Mouse (Mus musculus) spleen, adult 2 months (tissue): ENCODE results near the gene Epc2. TPM values are rescaled to one million over a fixed set of nuclear protein-coding genes. Genes with fewer than 3 reads are reported as not detected.

Experiments used
- DNase-seq, 2 experiments: peaks; one replicate each; pipeline versions ENCODE4 v3.0.0 to v3.0.0-alpha.2; 2012 to 2021; ENCODE audit warnings: low spot score in 2 of 2, low read depth in 1 of 2
- H3K27ac ChIP-seq: fragments of 200-500 bp; 2 replicates; pipeline ENCODE4 v1.5.1; 2012; ENCODE audit warnings: low read length, inconsistent platforms; ENCODE audit not compliant: insufficient read depth
- H3K27me3 ChIP-seq: fragments of 200-500 bp; 2 replicates; pipeline ENCODE4 v1.6.1; 2012; ENCODE audit warnings: mild to moderate bottlenecking, moderate library complexity, low read length, inconsistent platforms; ENCODE audit not compliant: control insufficient read depth, insufficient read depth
- H3K36me3 ChIP-seq: fragments of 200-500 bp; 2 replicates; pipeline ENCODE4 v1.6.1; 2012; ENCODE audit warnings: mild to moderate bottlenecking, low read length, inconsistent platforms; ENCODE audit not compliant: control insufficient read depth, insufficient read depth
- H3K4me1 ChIP-seq: fragments of 200-500 bp; 2 replicates; pipeline ENCODE4 v1.6.1; 2011; ENCODE audit warnings: inconsistent platforms; ENCODE audit not compliant: control insufficient read depth, insufficient read depth, insufficient read length
- H3K4me3 ChIP-seq: fragments of 200-500 bp; 2 replicates; pipeline ENCODE4 v1.5.1; 2011; ENCODE audit warnings: mild to moderate bottlenecking, inconsistent platforms; ENCODE audit not compliant: insufficient read depth, insufficient read length; ENCODE audit errors: extremely low read depth
- CTCF ChIP-seq: fragments of 200-500 bp; IDR thresholded peaks from 2 replicates; pipeline ENCODE4 v1.5.1; 2011; ENCODE audit warnings: mild to moderate bottlenecking, inconsistent platforms; ENCODE audit not compliant: insufficient read depth, insufficient read length, insufficient replicate concordance; ENCODE audit errors: extremely low read depth
- POLR2A ChIP-seq: fragments of 200-500 bp; IDR thresholded peaks from 2 replicates; pipeline ENCODE4 v1.6.1; 2011; ENCODE audit warnings: low read depth, low read length, inconsistent platforms
- WGBS: fragments of 180-500 bp; shearing (Covaris S2); methylation state at CpG from one replicate; pipeline ENCODE4 v1.1.7; 2018; 5-methylcytosine and 5-hydroxymethylcytosine counted together
- polyA plus RNA-seq: library from polyadenylated mRNA; depleted of rRNA; stranded (reverse); fragments of >200 nt; gene quantifications from 2 replicates; pipeline ENCODE4 v1.2.3, GENCODE M21; 2012; rRNA removed

Epc2 gene
- polyA plus RNA-seq, 1 experiment, result 5.7 TPM

DNA sequence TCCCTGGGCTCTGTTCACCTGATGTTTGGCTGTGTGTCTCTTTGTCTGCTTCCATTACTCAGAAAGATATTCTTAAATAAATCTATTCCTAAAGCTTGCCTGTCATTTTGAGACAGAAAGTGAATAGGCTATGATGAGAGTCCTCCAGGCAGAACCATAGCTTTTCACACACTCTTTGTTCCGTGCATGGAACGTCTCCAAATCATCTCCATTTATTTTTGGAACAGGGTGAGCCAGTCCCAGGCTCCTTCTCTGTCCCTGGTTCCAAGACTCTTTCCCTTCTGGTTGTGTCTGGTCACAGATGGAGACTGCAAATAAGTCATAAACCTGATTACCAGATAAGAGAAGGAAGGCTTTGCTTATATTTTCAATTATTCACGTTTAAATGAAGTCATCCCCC, 145.0 kb downstream of the Epc2 start:
- no peak overlapping the region for H3K4me3 ChIP-seq
- no peaks in the 10 kb centered on the region for H3K27me3 ChIP-seq
- DNase-seq, result no peak
- H3K27ac ChIP-seq, result no peak overlapping the region
- H3K36me3 ChIP-seq, result no peaks in the 10 kb centered on the region
- TF ChIP-seq CTCF, result no peak
- TF ChIP-seq POLR2A, result no peak
- no peaks in the 10 kb centered on the region for H3K4me1 ChIP-seq
- WGBS, result 74% methylated on average over 3 of the region's 3 CpGs

- H3K4me3 ChIP-seq, result no peak overlapping the region
- H3K27ac ChIP-seq, result no peak overlapping the region
- no peak for DNase-seq
- TF ChIP-seq POLR2A, result no peak
- TF ChIP-seq CTCF, result no peak
- no peaks in the 10 kb centered on the region for H3K27me3 ChIP-seq
- 78% methylated on average over 7 of the region's 7 CpGs for WGBS
- no peaks in the 10 kb centered on the region for H3K36me3 ChIP-seq
- no peaks in the 10 kb centered on the region for H3K4me1 ChIP-seq
Measured at GRCm38 (mm10) chr2:49600021-49600681, 148.9 kb downstream of the Epc2 start.

Other genes with a start within 250 kb of the Epc2 start
- 0.09 and 0.21 TPM in 2 replicates for gene Kif5c, start 167.8 kb downstream of the Epc2 start, polyA plus RNA-seq